Mouse (Mus musculus): ENCODE data around the gene Capn3. TPM values are rescaled to one million over a fixed set of nuclear protein-coding genes. Genes with fewer than 3 reads are reported as not detected.

Capn3 gene
- polyA plus RNA-seq, 1 experiment from 2014 or later = 0.42 TPM

DNA sequence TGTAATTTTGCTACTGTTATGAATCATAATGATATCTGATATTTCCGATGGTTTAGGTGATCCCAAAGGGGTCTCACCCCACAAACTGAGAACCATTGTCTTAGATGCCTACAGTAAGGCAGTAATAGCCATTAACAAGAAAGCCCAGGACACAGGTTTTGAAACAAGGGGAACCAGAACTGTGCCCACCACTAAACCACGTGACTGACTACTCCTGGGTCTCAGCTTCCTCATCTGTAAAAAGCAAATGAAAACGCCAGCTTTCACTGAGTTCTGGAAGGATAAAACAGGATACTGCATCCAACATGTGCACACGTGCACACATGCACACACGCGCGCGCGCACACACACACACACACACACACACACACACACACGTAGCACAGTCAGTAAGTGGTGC is 13.9 kb downstream of the Capn3 start:
- Histone ChIP-seq H3K27ac (ENCODE audit: low read length) (no peak overlapping the region), H3K4me2 (replicated peaks; ENCODE audit: low read depth, low read length) (no peak overlapping the region), H3K36me3 (ENCODE audit: control insufficient read depth, insufficient read depth, low read length) (no peaks in the 10 kb centered on the region), H3K9ac (replicated peaks; ENCODE audit: low read depth, low read length) (no peak overlapping the region), H3K4me3 (ENCODE audit: low read depth, low read length) (no peak overlapping the region), H3K9me3 (ENCODE audit: control insufficient read depth, low read depth, low read length) (no peaks in the 10 kb centered on the region), H3K27me3 (ENCODE audit: control insufficient read depth, insufficient read depth, low read length) (no peaks in the 10 kb centered on the region), H3K4me1 (ENCODE audit: control insufficient read depth, insufficient read depth, low read length) (no peaks in the 10 kb centered on the region)
- ATAC-seq (ENCODE audit: insufficient number of reproducible peaks, insufficient read depth, low FRiP score, low read depth) = no peak
- WGBS = 86% methylated on average over 10 of the region's 10 CpGs

DNA sequence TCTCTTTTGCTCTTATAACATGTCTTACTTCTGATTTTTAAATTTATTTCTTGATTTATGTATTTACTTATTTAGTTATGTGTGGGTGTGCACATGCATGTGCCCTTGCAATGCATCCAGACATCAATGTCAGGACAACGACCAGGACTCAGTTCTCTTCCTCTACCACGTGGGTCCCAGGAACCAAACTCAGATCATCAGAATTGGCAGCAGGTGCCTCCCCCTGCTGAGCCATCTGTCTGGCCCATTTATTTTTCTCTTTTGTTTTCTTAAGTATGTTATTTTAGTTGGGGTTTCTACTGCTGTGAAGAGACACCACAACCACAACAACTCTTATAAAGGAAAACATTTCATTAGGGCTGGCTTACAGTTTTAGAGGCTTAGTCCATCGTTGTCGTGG is 15.0 kb downstream of the Capn3 start:
- H3K9ac ChIP-seq (replicated peaks; ENCODE audit: low read depth, low read length) = no peak overlapping the region
- no peak overlapping the region for H3K4me3 ChIP-seq (ENCODE audit: low read depth, low read length)
- no peak for ATAC-seq (ENCODE audit: insufficient number of reproducible peaks, insufficient read depth, low FRiP score, low read depth)
- H3K4me2 ChIP-seq (replicated peaks; ENCODE audit: low read depth, low read length) = no peak overlapping the region
- no peaks in the 10 kb centered on the region for H3K4me1 ChIP-seq (ENCODE audit: control insufficient read depth, insufficient read depth, low read length)
- H3K36me3 ChIP-seq (ENCODE audit: control insufficient read depth, insufficient read depth, low read length) = no peaks in the 10 kb centered on the region
- 69% methylated on average over 4 of the region's 4 CpGs for WGBS
- H3K9me3 ChIP-seq (ENCODE audit: control insufficient read depth, low read depth, low read length) = no peaks in the 10 kb centered on the region
- H3K27me3 ChIP-seq (ENCODE audit: control insufficient read depth, insufficient read depth, low read length) = no peaks in the 10 kb centered on the region
- H3K27ac ChIP-seq (ENCODE audit: low read length) = no peak overlapping the region

DNA sequence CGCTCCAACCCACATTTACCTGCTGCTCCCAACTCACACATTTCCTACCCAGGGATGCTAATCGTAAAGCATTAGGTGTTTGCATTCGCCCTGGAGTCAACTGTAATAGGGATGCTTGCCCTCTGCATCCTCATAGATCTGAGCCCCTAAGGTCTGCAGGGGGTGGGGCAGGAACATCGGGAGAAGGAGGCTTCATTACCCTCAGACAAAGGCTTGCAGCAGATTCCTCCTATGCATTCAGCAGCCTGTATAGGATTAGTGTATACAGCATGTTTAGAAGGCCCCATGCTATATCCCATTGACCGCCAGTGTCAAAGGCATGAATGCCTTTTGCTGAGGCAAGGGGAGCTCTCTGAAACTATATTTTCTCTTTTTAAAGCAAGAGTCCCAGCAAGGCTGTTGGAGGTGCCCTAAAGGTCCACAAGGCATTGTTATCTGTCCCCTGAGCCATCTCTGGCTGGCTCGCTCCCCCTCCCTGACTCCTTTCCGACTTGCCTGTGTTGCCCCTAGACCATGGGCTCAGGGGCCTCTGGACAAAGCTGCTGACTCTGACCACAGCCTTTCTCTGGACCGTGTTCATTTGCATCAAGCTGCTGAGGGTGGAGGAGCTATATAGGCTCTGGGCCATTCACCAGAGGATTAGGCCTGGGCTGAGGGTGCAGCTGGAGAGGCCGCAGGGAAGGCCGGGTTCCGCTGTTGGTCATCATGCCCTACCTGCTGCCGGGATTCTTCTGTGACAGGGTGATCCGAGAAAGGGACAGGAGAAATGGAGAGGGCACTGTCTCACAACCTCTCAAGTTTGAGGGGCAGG is 20.7 kb downstream of the Capn3 start:
- no peak for ATAC-seq (ENCODE audit: insufficient number of reproducible peaks, insufficient read depth, low FRiP score, low read depth)
- Histone ChIP-seq H3K9ac (replicated peaks; ENCODE audit: low read depth, low read length) (no peak overlapping the region), H3K4me2 (replicated peaks; ENCODE audit: low read depth, low read length) (no peak overlapping the region), H3K27ac (ENCODE audit: low read length) (no peak overlapping the region), H3K4me1 (ENCODE audit: control insufficient read depth, insufficient read depth, low read length) (no peaks in the 10 kb centered on the region), H3K9me3 (ENCODE audit: control insufficient read depth, low read depth, low read length) (no peaks in the 10 kb centered on the region), H3K27me3 (ENCODE audit: control insufficient read depth, insufficient read depth, low read length) (no peaks in the 10 kb centered on the region), H3K36me3 (ENCODE audit: control insufficient read depth, insufficient read depth, low read length) (no peaks in the 10 kb centered on the region), H3K4me3 (ENCODE audit: low read depth, low read length) (no peak overlapping the region)
- WGBS = 83% methylated on average over 13 of the region's 13 CpGs

DNA sequence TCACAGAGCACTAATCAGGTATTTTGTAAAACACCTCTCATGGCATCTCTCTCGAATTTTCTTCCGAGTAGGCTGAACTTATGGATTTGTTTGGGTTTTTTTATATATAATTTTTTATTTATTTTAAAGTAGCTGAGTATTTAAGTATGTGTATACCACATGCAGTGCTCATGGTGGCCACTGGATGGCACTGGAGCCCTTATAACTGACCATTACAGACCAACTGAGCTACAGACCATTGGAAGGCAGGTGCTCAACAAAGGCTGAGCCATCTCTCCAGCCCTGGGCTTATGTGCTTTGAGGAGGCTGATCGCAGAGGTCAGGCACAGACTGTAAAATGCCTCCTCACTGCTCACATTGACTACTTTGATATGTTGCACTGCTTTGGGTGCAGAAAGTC is 22.8 kb downstream of the Capn3 start:
- H3K4me2 ChIP-seq (replicated peaks; ENCODE audit: low read depth, low read length) = no peak overlapping the region
- ATAC-seq (ENCODE audit: insufficient number of reproducible peaks, insufficient read depth, low FRiP score, low read depth) = no peak
- no peak overlapping the region for H3K4me3 ChIP-seq (ENCODE audit: low read depth, low read length)
- no peaks in the 10 kb centered on the region for H3K4me1 ChIP-seq (ENCODE audit: control insufficient read depth, insufficient read depth, low read length)
- WGBS = 56% methylated on average over 3 of the region's 3 CpGs
- H3K9ac ChIP-seq (replicated peaks; ENCODE audit: low read depth, low read length) = no peak overlapping the region
- H3K9me3 ChIP-seq (ENCODE audit: control insufficient read depth, low read depth, low read length) = no peaks in the 10 kb centered on the region
- no peaks in the 10 kb centered on the region for H3K36me3 ChIP-seq (ENCODE audit: control insufficient read depth, insufficient read depth, low read length)
- H3K27ac ChIP-seq (ENCODE audit: low read length) = no peak overlapping the region
- no peaks in the 10 kb centered on the region for H3K27me3 ChIP-seq (ENCODE audit: control insufficient read depth, insufficient read depth, low read length)

DNA sequence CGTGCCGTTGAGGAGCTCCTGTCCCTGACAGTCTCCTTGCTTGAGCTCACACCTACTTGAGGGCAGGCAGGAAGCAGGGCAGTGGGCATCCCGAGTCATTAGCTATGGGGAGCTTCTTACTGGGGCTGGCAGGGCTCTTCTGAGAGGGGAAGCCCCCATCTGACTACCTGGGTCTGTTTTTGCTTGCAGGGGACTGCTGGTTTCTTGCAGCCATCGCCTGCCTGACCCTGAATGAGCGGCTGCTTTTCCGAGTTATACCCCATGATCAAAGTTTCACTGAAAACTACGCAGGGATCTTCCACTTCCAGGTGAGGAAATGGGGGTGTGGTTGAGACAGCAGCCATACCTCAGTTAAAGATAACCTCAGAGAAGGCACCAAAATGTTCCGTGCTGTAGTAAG is 26.1 kb downstream of the Capn3 start:
- no peak overlapping the region for H3K4me2 ChIP-seq (replicated peaks; ENCODE audit: low read depth, low read length)
- H3K9ac ChIP-seq (replicated peaks; ENCODE audit: low read depth, low read length) = no peak overlapping the region
- 70% methylated on average over 8 of the region's 8 CpGs for WGBS
- no peak for ATAC-seq (ENCODE audit: insufficient number of reproducible peaks, insufficient read depth, low FRiP score, low read depth)
- no peaks in the 10 kb centered on the region for H3K4me1 ChIP-seq (ENCODE audit: control insufficient read depth, insufficient read depth, low read length)
- H3K36me3 ChIP-seq (ENCODE audit: control insufficient read depth, insufficient read depth, low read length) = no peaks in the 10 kb centered on the region
- H3K9me3 ChIP-seq (ENCODE audit: control insufficient read depth, low read depth, low read length) = no peaks in the 10 kb centered on the region
- H3K4me3 ChIP-seq (ENCODE audit: low read depth, low read length) = no peak overlapping the region
- no peaks in the 10 kb centered on the region for H3K27me3 ChIP-seq (ENCODE audit: control insufficient read depth, insufficient read depth, low read length)
- no peak overlapping the region for H3K27ac ChIP-seq (ENCODE audit: low read length)

DNA sequence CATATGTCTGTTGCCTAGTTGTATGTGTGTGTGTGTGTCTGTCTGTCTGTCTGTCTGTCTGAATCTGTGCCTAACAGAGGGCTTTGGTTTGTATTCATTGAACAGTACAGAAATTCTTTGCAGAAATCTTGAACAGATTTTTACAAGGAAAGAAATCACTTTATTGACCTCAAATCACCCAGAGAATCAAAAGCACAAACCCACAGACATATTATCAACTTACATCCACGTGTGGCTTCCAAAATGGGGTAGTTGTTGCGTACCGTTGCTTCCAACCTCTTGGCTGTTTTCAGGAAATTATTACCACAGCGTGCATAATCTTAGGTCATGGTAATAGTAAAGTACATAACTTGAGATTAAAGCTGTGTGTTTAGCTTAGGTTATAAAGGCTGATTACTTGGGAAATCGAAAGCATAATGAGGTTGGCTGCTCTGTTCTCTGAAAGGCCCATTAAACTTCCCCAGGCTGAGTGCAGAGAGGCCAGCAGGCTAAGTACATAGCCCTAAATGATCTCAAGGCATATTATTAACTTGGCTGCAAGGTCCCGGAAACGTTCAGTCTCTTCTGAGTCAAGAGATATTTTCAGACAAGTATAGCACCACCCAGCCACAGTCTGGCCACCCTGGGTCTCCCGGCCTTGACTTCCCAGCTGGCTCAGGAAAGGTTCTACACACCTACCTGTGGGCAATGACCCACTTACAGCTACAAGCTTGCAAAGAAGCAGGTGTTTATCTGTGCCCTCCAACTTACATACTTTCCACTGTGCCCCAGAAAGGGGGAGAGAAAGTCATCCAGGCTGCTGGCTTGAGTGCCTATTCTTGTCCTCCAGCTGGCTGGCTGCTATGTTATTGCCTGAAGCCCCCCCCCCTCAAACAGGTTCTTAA is 26.9 kb downstream of the Capn3 start:
- no peak overlapping the region for H3K4me2 ChIP-seq (replicated peaks; ENCODE audit: low read depth, low read length)
- no peak overlapping the region for H3K4me3 ChIP-seq (ENCODE audit: low read depth, low read length)
- H3K9ac ChIP-seq (replicated peaks; ENCODE audit: low read depth, low read length) = no peak overlapping the region
- H3K27ac ChIP-seq (ENCODE audit: low read length) = no peak overlapping the region
- no peaks in the 10 kb centered on the region for H3K27me3 ChIP-seq (ENCODE audit: control insufficient read depth, insufficient read depth, low read length)
- no peaks in the 10 kb centered on the region for H3K36me3 ChIP-seq (ENCODE audit: control insufficient read depth, insufficient read depth, low read length)
- H3K9me3 ChIP-seq (ENCODE audit: control insufficient read depth, low read depth, low read length) = no peaks in the 10 kb centered on the region
- no peak for ATAC-seq (ENCODE audit: insufficient number of reproducible peaks, insufficient read depth, low FRiP score, low read depth)
- 76% methylated on average over 8 of the region's 8 CpGs for WGBS
- no peaks in the 10 kb centered on the region for H3K4me1 ChIP-seq (ENCODE audit: control insufficient read depth, insufficient read depth, low read length)

DNA sequence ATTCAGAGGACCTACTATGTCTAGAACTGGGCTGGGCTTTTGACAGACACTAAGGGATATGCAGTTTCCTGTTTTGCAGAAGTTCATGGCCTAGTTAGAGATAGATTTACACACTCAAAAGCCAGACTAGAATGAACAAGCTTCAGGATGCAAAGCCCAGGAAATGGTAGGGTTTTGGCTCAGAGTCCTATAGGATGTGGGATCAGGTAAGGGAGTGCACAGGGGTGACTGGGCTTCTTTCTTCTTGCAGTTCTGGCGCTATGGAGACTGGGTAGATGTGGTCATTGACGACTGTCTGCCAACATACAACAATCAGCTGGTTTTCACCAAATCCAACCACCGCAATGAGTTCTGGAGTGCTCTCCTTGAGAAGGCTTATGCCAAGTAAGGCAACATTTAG is 28.4 kb downstream of the Capn3 start:
- 84% methylated on average over 3 of the region's 3 CpGs for WGBS
- no peaks in the 10 kb centered on the region for H3K4me1 ChIP-seq (ENCODE audit: control insufficient read depth, insufficient read depth, low read length)
- H3K9ac ChIP-seq (replicated peaks; ENCODE audit: low read depth, low read length) = no peak overlapping the region
- H3K9me3 ChIP-seq (ENCODE audit: control insufficient read depth, low read depth, low read length) = no peaks in the 10 kb centered on the region
- H3K27me3 ChIP-seq (ENCODE audit: control insufficient read depth, insufficient read depth, low read length) = no peaks in the 10 kb centered on the region
- no peak overlapping the region for H3K4me2 ChIP-seq (replicated peaks; ENCODE audit: low read depth, low read length)
- no peak overlapping the region for H3K27ac ChIP-seq (ENCODE audit: low read length)
- H3K36me3 ChIP-seq (ENCODE audit: control insufficient read depth, insufficient read depth, low read length) = no peaks in the 10 kb centered on the region
- no peak for ATAC-seq (ENCODE audit: insufficient number of reproducible peaks, insufficient read depth, low FRiP score, low read depth)
- H3K4me3 ChIP-seq (ENCODE audit: low read depth, low read length) = no peak overlapping the region

DNA sequence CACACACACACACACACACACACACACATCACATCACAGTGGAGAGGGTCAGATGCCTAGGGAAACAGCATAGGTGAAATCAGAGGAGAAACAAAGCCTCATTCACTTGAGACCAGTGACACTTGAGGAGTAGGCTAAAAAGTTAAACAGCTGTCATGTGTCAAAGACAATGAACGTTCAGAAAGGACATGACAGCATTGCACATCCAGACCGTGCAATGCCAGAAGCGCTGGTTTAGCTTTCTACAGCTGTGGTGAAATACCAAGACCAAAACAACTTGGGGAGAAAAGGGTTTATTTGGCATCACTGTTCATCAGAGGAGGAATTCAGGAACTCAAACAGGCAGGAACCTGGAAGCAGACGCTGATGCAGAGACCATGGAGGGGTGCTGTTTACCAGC is 37.4 kb downstream of the Capn3 start:
- Histone ChIP-seq H3K9me3 (ENCODE audit: control insufficient read depth, low read depth, low read length) (no peaks in the 10 kb centered on the region), H3K27ac (ENCODE audit: low read length) (no peak overlapping the region), H3K36me3 (ENCODE audit: control insufficient read depth, insufficient read depth, low read length) (no peaks in the 10 kb centered on the region), H3K9ac (replicated peaks; ENCODE audit: low read depth, low read length) (no peak overlapping the region), H3K4me2 (replicated peaks; ENCODE audit: low read depth, low read length) (no peak overlapping the region), H3K4me1 (ENCODE audit: control insufficient read depth, insufficient read depth, low read length) (no peaks in the 10 kb centered on the region), H3K4me3 (ENCODE audit: low read depth, low read length) (no peak overlapping the region), H3K27me3 (ENCODE audit: control insufficient read depth, insufficient read depth, low read length) (no peaks in the 10 kb centered on the region)
- no peak for ATAC-seq (ENCODE audit: insufficient number of reproducible peaks, insufficient read depth, low FRiP score, low read depth)
- 36% methylated on average over 4 of the region's 4 CpGs for WGBS
